Mouse (Mus musculus) stomach, embryonic 16.5 days (tissue): ENCODE measurements around the gene Gnb5. TPM values are rescaled to one million over a fixed set of nuclear protein-coding genes. Genes with fewer than 3 reads are reported as not detected.

ENCODE experiments used
- ATAC-seq: fragments of 200-750 bp; cut with Nextera tagmentation; 2 replicates; pipeline ENCODE4 v1.8.0; 2017; ENCODE audit warnings: moderate number of reproducible peaks, moderate TSS enrichment; ENCODE audit not compliant: insufficient read depth, low FRiP score
- H3K27ac ChIP-seq: fragments of 300-500 bp; sonication (generic); 2 replicates; pipeline ENCODE4 v1.5.1; 2014; ENCODE audit warnings: low read length
- H3K27me3 ChIP-seq: fragments of 300-500 bp; sonication (generic); 2 replicates; pipeline ENCODE4 v1.6.1; 2014; ENCODE audit warnings: low read length, control low read depth, mixed read lengths; ENCODE audit not compliant: control insufficient read depth, insufficient read depth
- H3K36me3 ChIP-seq: fragments of 300-500 bp; sonication (generic); 2 replicates; pipeline ENCODE4 v1.6.1; 2014; ENCODE audit warnings: low read length; ENCODE audit not compliant: control insufficient read depth, insufficient read depth
- H3K4me1 ChIP-seq: fragments of 300-500 bp; sonication (generic); 2 replicates; pipeline ENCODE4 v1.6.1; 2014; ENCODE audit warnings: low read length, control low read depth, mixed read lengths; ENCODE audit not compliant: control insufficient read depth, insufficient read depth
- H3K4me2 ChIP-seq: fragments of 300-500 bp; sonication (generic); 2 replicates; pipeline ENCODE4 v1.6.1; 2014; ENCODE audit warnings: low read depth, low read length, mixed read lengths
- H3K4me3 ChIP-seq: fragments of 300-500 bp; sonication (generic); replicated peaks from 2 replicates; pipeline ENCODE4 v1.5.1; 2014; ENCODE audit warnings: mild to moderate bottlenecking, low read length
- H3K9ac ChIP-seq: fragments of 300-500 bp; sonication (generic); 2 replicates; pipeline ENCODE4 v1.6.1; 2014; ENCODE audit warnings: low read length
- H3K9me3 ChIP-seq: fragments of 300-500 bp; sonication (generic); replicated peaks from 2 replicates; pipeline ENCODE4 v1.6.1; 2016; ENCODE audit warnings: low read length, control low read depth; ENCODE audit not compliant: control insufficient read depth
- WGBS: fragments of 180-500 bp; shearing (Covaris S2); extraction: QIAGEN DNeasy Blood & Tissue Kit; methylation state at CpG from one replicate; pipeline ENCODE4 v1.1.7; 2014; 5-methylcytosine and 5-hydroxymethylcytosine counted together
- polyA plus RNA-seq: library from polyadenylated mRNA; unstranded; fragments of >200 nt; fragmentation: Nextera tagmentation; extraction: Ambion mirVana; gene quantifications from 2 replicates; pipeline ENCODE4 v1.2.1, GENCODE M21; 2015

Gene Gnb5
- polyA plus RNA-seq, 1 experiment from 2014 or later = 22.0 TPM

GRCm38 (mm10) chr9:75313832-75314516 lies 7.9 kb downstream of the Gnb5 start:
- peak overlapping the region; percentile 79 for H3K9ac ChIP-seq
- ATAC-seq = peak; percentile 81
- under 1% methylated on average over 52 of the region's 52 CpGs for WGBS
- 0 out of 2 replicates have a peak, but pooled peaks cover 4% of the 10 kb centered on the region for H3K4me1 ChIP-seq
- H3K27me3 ChIP-seq = no peaks in the 10 kb centered on the region
- H3K27ac ChIP-seq = peak overlapping the region; percentile 83
- H3K4me3 ChIP-seq = peak overlapping the region; percentile 77
- H3K9me3 ChIP-seq = no peaks in the 10 kb centered on the region
- H3K36me3 ChIP-seq = no peaks in the 10 kb centered on the region
- H3K4me2 ChIP-seq = peak overlapping the region; percentile 83

DNA sequence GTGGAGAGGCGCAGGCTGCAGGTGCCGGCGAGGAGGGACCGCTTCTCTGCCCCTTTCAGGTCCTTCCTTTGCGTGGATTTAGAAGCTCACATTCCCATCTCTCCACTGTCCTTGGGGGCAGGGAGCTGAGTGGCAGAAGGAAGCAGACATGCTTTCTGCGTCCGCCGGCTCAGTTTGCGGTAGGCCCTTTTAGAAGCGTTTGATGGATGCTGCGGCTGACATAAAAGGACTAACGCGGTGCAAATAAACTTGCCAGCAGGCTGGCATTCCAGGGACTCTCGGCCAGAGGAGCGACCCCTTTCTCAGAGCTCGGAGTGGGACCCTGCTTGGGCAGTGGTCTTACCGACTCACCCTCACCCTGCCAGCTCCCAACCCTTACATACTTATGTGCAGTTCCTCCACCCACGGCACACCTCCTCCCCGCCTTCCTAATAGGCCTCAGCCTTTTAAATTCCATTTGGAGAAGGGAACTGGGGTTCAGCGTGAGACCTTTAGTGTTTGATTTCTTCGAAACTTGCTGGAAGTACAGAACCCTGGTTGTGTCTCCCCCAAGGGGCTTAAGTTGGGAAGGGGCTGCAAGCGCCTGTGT lies 8.5 kb downstream of the Gnb5 start:
- Histone ChIP-seq H3K9me3 (no peaks in the 10 kb centered on the region), H3K4me2 (peak overlapping the region; percentile 83), H3K4me3 (peak overlapping the region; percentile 77), H3K27me3 (no peaks in the 10 kb centered on the region), H3K4me1 (0 out of 2 replicates have a peak, but pooled peaks cover 4% of the 10 kb centered on the region), H3K36me3 (no peaks in the 10 kb centered on the region), H3K9ac (peak overlapping the region; percentile 79), H3K27ac (peak overlapping the region; percentile 83)
- WGBS = 4% methylated on average over 22 of the region's 22 CpGs
- no peak; the same call in 1 of the 2 replicates for ATAC-seq

GRCm38 (mm10) chr9:75315238-75315637 lies 9.2 kb downstream of the Gnb5 start:
- H3K36me3 ChIP-seq = no peaks in the 10 kb centered on the region
- no peak overlapping the region for H3K9ac ChIP-seq
- WGBS = 73% methylated on average over 3 of the region's 3 CpGs
- no peak for ATAC-seq
- no peak overlapping the region for H3K27ac ChIP-seq
- no peak overlapping the region for H3K4me3 ChIP-seq
- H3K27me3 ChIP-seq = no peaks in the 10 kb centered on the region
- peak overlapping the region; percentile 83 for H3K4me2 ChIP-seq
- no peaks in the 10 kb centered on the region for H3K9me3 ChIP-seq
- 0 out of 2 replicates have a peak, but pooled peaks cover 4% of the 10 kb centered on the region for H3K4me1 ChIP-seq

GRCm38 (mm10) chr9:75316771-75317170 lies 10.7 kb downstream of the Gnb5 start:
- H3K9me3 ChIP-seq = no peaks in the 10 kb centered on the region
- no peak overlapping the region for H3K27ac ChIP-seq
- 87% methylated on average over 6 of the region's 6 CpGs for WGBS
- H3K4me1 ChIP-seq = 0 out of 2 replicates have a peak, but pooled peaks cover 4% of the 10 kb centered on the region
- no peak overlapping the region for H3K4me2 ChIP-seq
- no peak overlapping the region for H3K4me3 ChIP-seq
- no peak for ATAC-seq
- no peak overlapping the region for H3K9ac ChIP-seq
- no peaks in the 10 kb centered on the region for H3K36me3 ChIP-seq
- H3K27me3 ChIP-seq = no peaks in the 10 kb centered on the region

- Histone ChIP-seq H3K4me1 (0 out of 2 replicates have a peak, but pooled peaks cover 4% of the 10 kb centered on the region), H3K9me3 (no peaks in the 10 kb centered on the region), H3K27ac (no peak overlapping the region), H3K4me2 (no peak overlapping the region), H3K27me3 (no peaks in the 10 kb centered on the region), H3K4me3 (no peak overlapping the region), H3K36me3 (no peaks in the 10 kb centered on the region), H3K9ac (no peak overlapping the region)
- 84% methylated on average over 2 of the region's 2 CpGs for WGBS
- peak; percentile 61; the same call in 1 of the 2 replicates for ATAC-seq
These were observed 12.1 kb downstream of the Gnb5 start for GRCm38 (mm10) chr9:75318196-75318595.

DNA sequence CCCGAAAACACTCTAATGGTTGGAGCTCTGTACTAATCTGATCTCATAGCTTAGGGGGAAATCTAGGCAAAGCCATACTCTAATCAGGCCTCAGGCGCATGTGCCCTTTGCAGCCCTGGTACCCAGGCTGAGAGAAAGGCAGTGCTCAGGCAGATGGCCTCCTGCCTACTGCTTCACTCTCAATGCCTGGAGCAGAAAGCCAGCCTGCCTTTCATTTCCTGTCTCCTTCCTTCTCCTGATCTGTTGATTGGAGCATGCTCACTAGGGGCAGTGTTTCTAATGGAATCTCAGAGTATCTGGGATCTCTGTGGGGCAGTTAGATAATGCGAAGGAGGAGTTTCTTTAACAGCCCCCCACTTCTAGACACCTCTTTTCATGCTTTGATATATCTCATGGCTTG lies 13.3 kb downstream of the Gnb5 start:
- no peak for ATAC-seq
- WGBS = 71% methylated on average over 3 of the region's 3 CpGs

GRCm38 (mm10) chr9:75322099-75322885 lies 16.2 kb downstream of the Gnb5 start:
- H3K9ac ChIP-seq = no peak overlapping the region
- no peak for ATAC-seq
- no peak overlapping the region for H3K27ac ChIP-seq
- no peak overlapping the region for H3K4me2 ChIP-seq
- 0 out of 2 replicates have a peak, but pooled peaks cover 4% of the 10 kb centered on the region for H3K4me1 ChIP-seq
- H3K36me3 ChIP-seq = no peaks in the 10 kb centered on the region
- no peaks in the 10 kb centered on the region for H3K27me3 ChIP-seq
- H3K9me3 ChIP-seq = no peaks in the 10 kb centered on the region
- H3K4me3 ChIP-seq = no peak overlapping the region
- 66% methylated on average over 13 of the region's 13 CpGs for WGBS

More for the DNA sequence above, 13.3 kb downstream of the Gnb5 start:
- Histone ChIP-seq H3K27me3 (no peaks in the 10 kb centered on the region), H3K4me1 (0 out of 2 replicates have a peak, but pooled peaks cover 4% of the 10 kb centered on the region), H3K36me3 (no peaks in the 10 kb centered on the region), H3K4me3 (no peak overlapping the region), H3K27ac (no peak overlapping the region), H3K9me3 (no peaks in the 10 kb centered on the region), H3K9ac (no peak overlapping the region), H3K4me2 (no peak overlapping the region)

DNA sequence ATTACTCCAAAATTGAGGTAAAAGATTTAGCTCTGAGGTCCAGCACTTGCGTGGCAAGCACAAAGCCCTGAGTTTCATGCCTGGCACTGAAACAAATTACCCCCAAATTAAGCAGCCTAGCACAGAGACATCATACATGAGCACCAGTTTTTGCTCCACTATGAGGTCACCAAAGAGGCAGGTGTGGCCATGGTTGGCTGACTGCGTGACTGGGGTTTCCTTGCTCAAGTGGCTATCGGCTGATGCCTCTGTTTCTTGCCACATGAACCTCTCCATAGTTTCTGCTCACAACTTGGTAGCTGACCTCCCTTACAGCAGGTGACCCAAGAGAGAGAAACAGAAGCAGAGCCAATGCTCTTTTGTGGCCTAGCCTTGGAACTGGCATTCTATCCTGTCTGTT lies 22.0 kb downstream of the Gnb5 start:
- H3K4me2 ChIP-seq = no peak overlapping the region
- ATAC-seq = no peak
- 95% methylated on average over 3 of the region's 3 CpGs for WGBS

GRCm38 (mm10) chr9:75330821-75331220 lies 24.7 kb downstream of the Gnb5 start:
- no peak overlapping the region for H3K4me2 ChIP-seq
- peaks cover 9% of the 10 kb centered on the region for H3K36me3 ChIP-seq
- H3K9ac ChIP-seq = no peak overlapping the region
- no peaks in the 10 kb centered on the region for H3K4me1 ChIP-seq
- no peak overlapping the region for H3K27ac ChIP-seq
- ATAC-seq = no peak
- WGBS = 91% methylated on average over 8 of the region's 8 CpGs
- H3K4me3 ChIP-seq = no peak overlapping the region
- no peaks in the 10 kb centered on the region for H3K9me3 ChIP-seq
- no peaks in the 10 kb centered on the region for H3K27me3 ChIP-seq

More for the DNA sequence above, 22.0 kb downstream of the Gnb5 start:
- Histone ChIP-seq H3K9me3 (no peaks in the 10 kb centered on the region), H3K9ac (no peak overlapping the region), H3K27me3 (no peaks in the 10 kb centered on the region), H3K36me3 (peaks cover 3% of the 10 kb centered on the region; the same call in 1 of the 2 replicates), H3K27ac (no peak overlapping the region), H3K4me1 (no peaks in the 10 kb centered on the region), H3K4me3 (no peak overlapping the region)
